Mouse (Mus musculus) right cerebral cortex, postnatal 25 days (tissue): Measurements from ENCODE around the gene Pon2.

ENCODE experiments used
- DNase-seq: peaks from one replicate; pipeline ENCODE4 v3.0.0; 2022

Gene Pon2

GRCm38 (mm10) chr6:5222080-5222479 is 76.2 kb downstream of the Pon2 start:
- DNase-seq, result no peak

- DNase-seq, result no peak
These were observed 80.1 kb downstream of the Pon2 start for GRCm38 (mm10) chr6:5218190-5218589.
